Mouse (Mus musculus) intestine, embryonic 15.5 days (tissue): Measurements from ENCODE around the gene Sycp2l. TPM values are rescaled to one million over a fixed set of nuclear protein-coding genes. Genes with fewer than 3 reads are reported as not detected.

ENCODE experiments used
- ATAC-seq: fragments of 200-750 bp; cut with Nextera tagmentation; 2 replicates; pipeline ENCODE4 v1.8.0; 2017; ENCODE audit warnings: moderate TSS enrichment, moderate library complexity
- H3K27ac ChIP-seq: fragments of 300-500 bp; sonication (generic); 2 replicates; pipeline ENCODE4 v1.5.1; 2015; ENCODE audit warnings: mild to moderate bottlenecking, inconsistent platforms
- H3K27me3 ChIP-seq: fragments of 300-500 bp; sonication (generic); replicated peaks from 2 replicates; pipeline ENCODE4 v1.6.1; 2015; ENCODE audit warnings: inconsistent platforms
- H3K36me3 ChIP-seq: fragments of 300-500 bp; sonication (generic); 2 replicates; pipeline ENCODE4 v1.6.1; 2015; ENCODE audit warnings: inconsistent platforms
- H3K4me1 ChIP-seq: fragments of 300-500 bp; sonication (generic); replicated peaks from 2 replicates; pipeline ENCODE4 v1.6.1; 2015; ENCODE audit warnings: inconsistent platforms
- H3K4me2 ChIP-seq: fragments of 300-500 bp; sonication (generic); replicated peaks from 2 replicates; pipeline ENCODE4 v1.6.1; 2015; ENCODE audit warnings: mild to moderate bottlenecking, inconsistent platforms
- H3K4me3 ChIP-seq: fragments of 300-500 bp; sonication (generic); replicated peaks from 2 replicates; pipeline ENCODE4 v1.5.1; 2015; ENCODE audit warnings: inconsistent platforms
- H3K9ac ChIP-seq: fragments of 300-500 bp; sonication (generic); 2 replicates; pipeline ENCODE4 v1.6.1; 2015; ENCODE audit warnings: inconsistent platforms
- H3K9me3 ChIP-seq: fragments of 300-500 bp; sonication (generic); 2 replicates; pipeline ENCODE4 v1.6.1; 2016; ENCODE audit warnings: inconsistent platforms
- WGBS: fragments of 180-500 bp; shearing (Covaris S2); methylation state at CpG from one replicate; pipeline ENCODE4 v1.1.7; 2015; 5-methylcytosine and 5-hydroxymethylcytosine counted together
- polyA plus RNA-seq: library from polyadenylated mRNA; unstranded; fragments of >200 nt; fragmentation: Nextera tagmentation; extraction: Ambion mirVana; gene quantifications from 2 replicates; pipeline ENCODE4 v1.2.1, GENCODE M21; 2015

Gene Sycp2l
- polyA plus RNA-seq, 1 experiment from 2014 or later = 0.13 TPM

DNA sequence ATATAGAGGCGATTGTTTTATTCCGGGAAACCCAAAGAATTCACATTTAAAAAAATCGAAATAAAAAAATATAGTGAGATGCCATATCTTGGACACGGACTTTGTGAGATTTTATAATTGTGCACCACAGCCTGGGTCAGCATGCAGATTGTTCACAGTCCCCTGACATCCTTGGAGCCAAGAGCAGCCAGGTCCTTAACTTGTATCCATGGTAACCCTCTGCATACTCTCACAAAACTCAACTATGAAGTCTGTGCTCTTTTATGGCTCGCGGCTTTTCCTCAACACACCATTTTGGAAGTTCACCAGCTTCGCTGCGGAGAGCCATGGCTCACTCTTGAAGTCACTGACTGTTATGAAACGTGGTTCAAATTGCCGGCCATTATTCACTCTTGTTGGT lies 19.9 kb upstream of the Sycp2l start:
- no peak overlapping the region for H3K27ac ChIP-seq
- ATAC-seq = no peak
- 80% methylated on average over 10 of the region's 10 CpGs for WGBS
- no peak overlapping the region for H3K9ac ChIP-seq
- no peak overlapping the region for H3K4me2 ChIP-seq
- no peaks in the 10 kb centered on the region for H3K36me3 ChIP-seq
- no peaks in the 10 kb centered on the region; the same call in 1 of the 2 replicates for H3K4me1 ChIP-seq
- H3K4me3 ChIP-seq = no peak overlapping the region
- no peaks in the 10 kb centered on the region for H3K9me3 ChIP-seq
- no peaks in the 10 kb centered on the region for H3K27me3 ChIP-seq

- Histone ChIP-seq H3K4me2 (no peak overlapping the region), H3K27me3 (no peaks in the 10 kb centered on the region), H3K4me1 (no peaks in the 10 kb centered on the region; the same call in 1 of the 2 replicates), H3K9ac (no peak overlapping the region), H3K4me3 (no peak overlapping the region), H3K36me3 (no peaks in the 10 kb centered on the region), H3K9me3 (no peaks in the 10 kb centered on the region), H3K27ac (no peak overlapping the region)
- no peak for ATAC-seq
- 51% methylated on average over 16 of the region's 16 CpGs for WGBS
Observed at GRCm38 (mm10) chr13:41097324-41098058, 16.6 kb upstream of the Sycp2l start.

- ATAC-seq = no peak
- no peak overlapping the region for H3K27ac ChIP-seq
- WGBS = 83% methylated on average over 15 of the region's 15 CpGs
- H3K36me3 ChIP-seq = no peaks in the 10 kb centered on the region
- H3K27me3 ChIP-seq = no peaks in the 10 kb centered on the region
- no peak overlapping the region for H3K9ac ChIP-seq
- no peak overlapping the region for H3K4me2 ChIP-seq
- no peak overlapping the region for H3K4me3 ChIP-seq
- H3K9me3 ChIP-seq = no peaks in the 10 kb centered on the region
- no peaks in the 10 kb centered on the region for H3K4me1 ChIP-seq
Observed at GRCm38 (mm10) chr13:41098325-41098724, 15.8 kb upstream of the Sycp2l start.

DNA sequence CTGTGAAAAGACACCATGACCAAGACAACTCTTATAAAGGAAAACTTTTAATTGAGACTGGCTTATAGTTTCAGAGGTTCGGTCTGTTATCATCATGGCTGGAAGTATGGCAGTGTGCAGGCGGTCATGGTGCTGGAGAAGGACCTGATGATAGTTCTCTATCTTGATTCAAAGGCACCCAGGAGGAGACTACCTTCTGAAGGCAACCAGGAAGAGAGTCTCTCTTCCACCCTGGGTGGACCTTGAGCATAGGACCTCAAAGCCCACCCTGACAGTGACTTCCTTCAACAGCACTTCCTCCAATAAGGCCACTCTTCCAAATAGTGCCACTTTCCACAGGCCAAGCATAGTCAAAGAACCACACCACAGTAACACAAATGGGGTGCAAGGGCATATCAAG lies 14.1 kb upstream of the Sycp2l start:
- no peaks in the 10 kb centered on the region for H3K27me3 ChIP-seq
- 92% methylated on average over 2 of the region's 2 CpGs for WGBS
- no peak overlapping the region for H3K9ac ChIP-seq
- H3K4me3 ChIP-seq = no peak overlapping the region
- no peaks in the 10 kb centered on the region for H3K9me3 ChIP-seq
- no peaks in the 10 kb centered on the region for H3K4me1 ChIP-seq
- H3K27ac ChIP-seq = no peak overlapping the region
- H3K4me2 ChIP-seq = no peak overlapping the region
- ATAC-seq = no peak
- H3K36me3 ChIP-seq = no peaks in the 10 kb centered on the region

- Histone ChIP-seq H3K9ac (no peak overlapping the region), H3K9me3 (no peaks in the 10 kb centered on the region), H3K4me2 (no peak overlapping the region), H3K4me1 (no peaks in the 10 kb centered on the region), H3K27ac (no peak overlapping the region), H3K27me3 (no peaks in the 10 kb centered on the region), H3K36me3 (no peaks in the 10 kb centered on the region), H3K4me3 (no peak overlapping the region)
- no peak for ATAC-seq
- WGBS = 73% methylated on average over 12 of the region's 12 CpGs
Observed at GRCm38 (mm10) chr13:41103841-41104525, 10.1 kb upstream of the Sycp2l start.

DNA sequence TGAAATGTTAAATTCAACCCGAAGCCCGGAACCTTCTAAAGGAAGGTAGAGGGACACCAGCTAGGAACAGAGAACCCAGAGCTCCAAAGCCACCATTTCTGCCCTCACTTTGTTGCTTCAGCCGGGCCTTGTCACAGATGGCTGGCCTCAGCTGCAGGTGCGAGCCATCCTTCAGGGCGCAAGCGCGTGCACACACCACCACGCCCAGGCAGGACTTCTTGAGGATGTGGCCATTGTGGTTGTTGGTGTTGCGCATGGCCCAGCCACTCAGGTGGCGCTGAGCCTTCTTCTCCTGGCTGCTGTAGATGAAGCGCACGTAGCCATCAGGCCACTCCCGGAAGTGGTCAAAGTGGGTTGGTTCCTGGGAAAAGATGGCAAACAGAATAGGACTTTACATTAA lies 8.6 kb upstream of the Sycp2l start:
- Histone ChIP-seq H3K36me3 (no peaks in the 10 kb centered on the region), H3K27me3 (no peaks in the 10 kb centered on the region), H3K9me3 (no peaks in the 10 kb centered on the region), H3K27ac (no peak overlapping the region), H3K4me3 (no peak overlapping the region), H3K9ac (no peak overlapping the region), H3K4me2 (no peak overlapping the region), H3K4me1 (no peaks in the 10 kb centered on the region)
- ATAC-seq = no peak
- 94% methylated on average over 13 of the region's 13 CpGs for WGBS

DNA sequence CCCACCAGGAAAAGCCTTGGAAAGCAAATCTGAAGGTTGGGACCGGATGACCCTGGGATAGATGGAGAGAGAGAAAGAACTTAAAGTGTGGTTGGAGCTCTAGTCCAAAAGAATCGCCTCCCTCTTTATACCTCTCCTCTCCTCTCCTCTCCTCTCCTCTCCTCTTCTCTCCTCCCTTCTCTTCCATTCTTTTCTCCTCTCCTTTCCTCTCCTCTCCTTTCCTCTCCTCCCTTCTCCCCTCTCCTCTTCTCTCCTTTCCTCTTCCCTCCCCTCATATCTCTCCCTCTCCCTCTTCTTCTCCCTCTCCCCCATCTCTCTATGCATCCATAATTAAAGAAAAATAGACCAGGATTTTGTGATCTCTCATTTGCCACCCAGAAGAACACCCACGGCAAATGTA lies 3.2 kb upstream of the Sycp2l start, which contains the start of gene Gcm2:
Gcm2 (minus strand) TSS at position 101 of the 400 bp plus-strand sequence.
- Histone ChIP-seq H3K36me3 (no peaks in the 10 kb centered on the region), H3K9me3 (no peaks in the 10 kb centered on the region), H3K27me3 (0 out of 2 replicates have a peak, but pooled peaks cover 4% of the 10 kb centered on the region), H3K4me3 (no peak within 1 kb of the TSS), H3K27ac (no peak within 1 kb of the TSS), H3K4me1 (no peaks in the 10 kb centered on the region), H3K4me2 (no peak within 1 kb of the TSS), H3K9ac (no peak within 1 kb of the TSS)
- no peak for ATAC-seq
- WGBS = 77% methylated on average over 3 of the region's 3 CpGs

GRCm38 (mm10) chr13:41119152-41119945 lies 5.2 kb downstream of the Sycp2l start:
- no peak for ATAC-seq

GRCm38 (mm10) chr13:41123666-41124225 lies 9.6 kb downstream of the Sycp2l start:
- H3K4me3 ChIP-seq = no peak overlapping the region
- H3K27ac ChIP-seq = no peak overlapping the region
- H3K9me3 ChIP-seq = no peaks in the 10 kb centered on the region
- no peaks in the 10 kb centered on the region for H3K4me1 ChIP-seq
- 90% methylated on average over 6 of the region's 6 CpGs for WGBS
- no peak overlapping the region for H3K4me2 ChIP-seq
- H3K36me3 ChIP-seq = no peaks in the 10 kb centered on the region
- ATAC-seq = no peak
- no peaks in the 10 kb centered on the region for H3K27me3 ChIP-seq
- no peak overlapping the region for H3K9ac ChIP-seq

More at GRCm38 (mm10) chr13:41119152-41119945, 5.2 kb downstream of the Sycp2l start:
- WGBS = 28% methylated on average over 9 of the region's 9 CpGs
- no peak overlapping the region for H3K4me2 ChIP-seq
- 0 out of 2 replicates have a peak, but pooled peaks cover 3% of the 10 kb centered on the region for H3K27me3 ChIP-seq
- H3K9me3 ChIP-seq = no peaks in the 10 kb centered on the region
- no peaks in the 10 kb centered on the region for H3K4me1 ChIP-seq
- H3K27ac ChIP-seq = no peak overlapping the region
- H3K4me3 ChIP-seq = no peak overlapping the region
- no peak overlapping the region for H3K9ac ChIP-seq
- no peaks in the 10 kb centered on the region for H3K36me3 ChIP-seq

- Histone ChIP-seq H3K4me2 (no peak overlapping the region), H3K36me3 (no peaks in the 10 kb centered on the region), H3K4me1 (no peaks in the 10 kb centered on the region), H3K27me3 (no peaks in the 10 kb centered on the region), H3K9me3 (no peaks in the 10 kb centered on the region), H3K9ac (no peak overlapping the region), H3K27ac (no peak overlapping the region), H3K4me3 (no peak overlapping the region)
- ATAC-seq = no peak
- WGBS = 83% methylated on average over 8 of the region's 8 CpGs
Observed at GRCm38 (mm10) chr13:41128326-41128725, 14.2 kb downstream of the Sycp2l start.

GRCm38 (mm10) chr13:41129061-41129460 lies 15.0 kb downstream of the Sycp2l start:
- H3K4me1 ChIP-seq = no peaks in the 10 kb centered on the region
- H3K4me3 ChIP-seq = no peak overlapping the region
- no peaks in the 10 kb centered on the region for H3K36me3 ChIP-seq
- H3K9me3 ChIP-seq = no peaks in the 10 kb centered on the region
- no peak for ATAC-seq
- no peak overlapping the region for H3K4me2 ChIP-seq
- no peaks in the 10 kb centered on the region for H3K27me3 ChIP-seq
- 89% methylated on average over 8 of the region's 8 CpGs for WGBS
- H3K9ac ChIP-seq = no peak overlapping the region
- H3K27ac ChIP-seq = no peak overlapping the region

DNA sequence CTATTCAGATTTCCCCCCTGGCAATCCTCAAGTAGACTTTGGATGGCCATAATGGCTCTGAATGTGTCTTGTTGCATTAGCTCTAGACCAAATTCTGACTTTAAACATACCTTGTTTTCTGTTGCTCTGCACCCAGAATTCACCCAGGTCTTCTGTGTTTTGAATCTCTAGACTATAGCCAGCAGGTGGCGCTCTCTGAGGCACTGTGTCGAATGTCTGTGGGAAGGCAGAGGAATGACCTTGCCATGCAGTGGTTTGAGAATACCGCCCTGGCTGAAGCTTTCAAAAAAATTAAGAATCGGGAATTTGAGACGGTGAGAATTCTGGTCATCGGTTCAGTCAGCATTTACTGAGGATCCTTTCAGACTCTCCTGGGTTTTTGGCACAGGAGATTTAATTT lies 20.8 kb downstream of the Sycp2l start:
- H3K9ac ChIP-seq = no peak overlapping the region
- H3K4me2 ChIP-seq = no peak overlapping the region
- 0 out of 2 replicates have a peak, but pooled peaks have one; percentile 45 for ATAC-seq
- no peaks in the 10 kb centered on the region for H3K27me3 ChIP-seq
- 6% methylated on average over 6 of the region's 6 CpGs for WGBS
- no peak overlapping the region for H3K27ac ChIP-seq
- no peaks in the 10 kb centered on the region for H3K9me3 ChIP-seq
- H3K4me1 ChIP-seq = no peaks in the 10 kb centered on the region
- no peaks in the 10 kb centered on the region for H3K36me3 ChIP-seq
- no peak overlapping the region for H3K4me3 ChIP-seq
